8 mouse cellular contexts compared by ENCODE assay signal in genomic region chr11:72570319-72570979, GRCm38 (mm10). TPM values are rescaled to one million over a fixed set of nuclear protein-coding genes. Genes with fewer than 3 reads are reported as not detected.
DNase-seq lines count a peak whose midpoint lies in the region; ATAC-seq lines count a peak whose summit lies in the region.

No protein-coding gene starts in this region.

- H3K9me3 ChIP-seq in intestine, embryonic 14.5 days (ENCODE audit: control insufficient read depth, low read length) = no peaks in the 10 kb centered on the region

- 2% methylated on average over 18 of the region's 18 CpGs for WGBS in intestine, embryonic 14.5 days

- H3K36me3 ChIP-seq in intestine, embryonic 14.5 days (ENCODE audit: control insufficient read depth, insufficient read depth, low read length) = no peaks in the 10 kb centered on the region

- H3K4me3 ChIP-seq in intestine, embryonic 14.5 days (ENCODE audit: low read depth, low read length) = 0 out of 2 replicates have a peak overlapping the region, but pooled peaks have one; percentile 18

- H3K4me2 ChIP-seq in intestine, embryonic 14.5 days (ENCODE audit: low read length) = peak overlapping the region; percentile 36

- 0 out of 2 replicates have a peak, but pooled peaks cover 4% of the 10 kb centered on the region for H3K27me3 ChIP-seq in intestine, embryonic 14.5 days (replicated peaks; ENCODE audit: control insufficient read depth, insufficient read depth, low read length)

- no peaks in the 10 kb centered on the region for H3K4me1 ChIP-seq in intestine, embryonic 14.5 days (replicated peaks; ENCODE audit: control insufficient read depth, insufficient read depth, low read length)

- DNase-seq in adrenal gland, adult 2 months = peak; percentile 83
- DNase-seq in embryo, embryonic 11 days = peak; percentile 89
- DNase-seq in gastrocnemius, postnatal 25 days = peak; percentile 55
- peak; percentile 93 for DNase-seq in intestine, embryonic 14.5 days (ENCODE audit: low spot score)
- DNase-seq in left cerebral cortex, postnatal 14 days (ENCODE audit: low spot score in 2 of 2) = peak; percentile 73 to 85
- peak; percentile 77 for DNase-seq in right cerebral cortex, postnatal 14 days
- DNase-seq in urinary bladder, postnatal 25 days (ENCODE audit: low spot score) = peak; percentile 78

- H3K9ac ChIP-seq in intestine, embryonic 14.5 days (ENCODE audit: low read length) = no peak overlapping the region

- no peak overlapping the region for H3K27ac ChIP-seq in intestine, embryonic 14.5 days (ENCODE audit: low read depth)

- intact Hi-C loops in left cerebral cortex, postnatal 14 days (cut with DNase I) = loop anchor here (2.0 to 10.0 kb wide), 2 partner anchors 154 to 254 kb away; no protein-coding TSS in a partner anchor

- ATAC-seq in intestine, embryonic 14.5 days (replicated peaks; ENCODE audit: low FRiP score, low TSS enrichment, low read depth) = peak; percentile 61; the same call in 1 of the 2 replicates
- ATAC-seq in megakaryocyte-erythroid progenitor cell, adult 5-6 weeks (replicated peaks; ENCODE audit: low FRiP score, low TSS enrichment, poor library complexity, severe bottlenecking) = peak; percentile 85

RNA-seq across cellular contexts. Expression of gene Spns3, which starts 20.1 kb away (rescaled TPM):
- under 1 TPM in 1 of 2 experiments, not detected in 1; 0.10 TPM for total RNA-seq in adrenal gland, adult 2 months (2021)
- polyA plus RNA-seq in adrenal gland, adult 2 months (2012; rRNA removed) = 0.17 and 0.39 TPM in 2 replicates
- total RNA-seq in gastrocnemius, postnatal 25 days (2021) = under 1 TPM; 0.11 to 0.26 TPM
- 0.15 and 0.30 TPM in 2 replicates for polyA plus RNA-seq in intestine, embryonic 14.5 days (2014; fragmentation: Nextera tagmentation; extraction: Ambion mirVana)
- under 1 TPM; 0.13 to 0.23 TPM for total RNA-seq in left cerebral cortex, postnatal 14 days (2021)
- total RNA-seq in megakaryocyte-erythroid progenitor cell, adult 5-6 weeks (2014; fragmentation: Nextera tagmentation) = 9.2 and 14.0 TPM in 2 replicates
- 3.8 and 7.1 TPM in 2 replicates for total RNA-seq in megakaryocyte-erythroid progenitor cell, adult 5-6 weeks (2017)

RNA-seq across cellular contexts. Expression of gene Ube2g1, which starts 36.6 kb away (rescaled TPM):
- total RNA-seq in adrenal gland, adult 2 months (2021) = 10 to 100 TPM; 39.2 to 44.8 TPM
- polyA plus RNA-seq in adrenal gland, adult 2 months (2012; rRNA removed) = 22.0 and 24.6 TPM in 2 replicates
- 10 to 100 TPM; 74.3 to 77.4 TPM for total RNA-seq in gastrocnemius, postnatal 25 days (2021)
- 62.9 and 66.9 TPM in 2 replicates for polyA plus RNA-seq in intestine, embryonic 14.5 days (2014; fragmentation: Nextera tagmentation; extraction: Ambion mirVana)
- 10 to 100 TPM; 54.1 to 60.1 TPM for total RNA-seq in left cerebral cortex, postnatal 14 days (2021)
- 27.1 and 37.5 TPM in 2 replicates for total RNA-seq in megakaryocyte-erythroid progenitor cell, adult 5-6 weeks (2014; fragmentation: Nextera tagmentation)
- total RNA-seq in megakaryocyte-erythroid progenitor cell, adult 5-6 weeks (2017) = 35.6 and 54.0 TPM in 2 replicates
